In the genomic region with DNA sequence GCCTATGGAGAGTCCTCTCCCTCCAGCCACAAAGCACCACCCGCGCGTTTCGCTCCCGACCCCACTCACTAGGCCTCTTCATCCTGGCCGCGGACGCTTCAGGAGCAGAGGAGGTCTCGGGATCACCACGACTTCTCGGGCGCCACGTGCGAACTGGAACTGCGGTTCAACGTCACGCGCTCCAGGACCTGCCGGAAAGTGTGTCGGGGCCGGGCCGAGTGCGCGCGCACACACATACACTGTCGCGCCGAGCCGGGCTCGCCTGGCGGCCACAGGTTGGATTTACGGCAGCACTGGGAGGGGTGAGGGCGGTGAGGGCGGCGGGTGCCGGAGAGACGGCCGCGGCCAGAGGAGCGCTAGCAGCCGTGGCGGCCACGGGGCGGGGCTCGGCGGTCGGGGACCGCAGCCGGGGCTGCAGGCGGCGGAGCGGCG, we compare ENCODE assay signal across 7 mouse cellular contexts. TPM values are rescaled to one million over a fixed set of nuclear protein-coding genes. Genes with fewer than 3 reads are reported as not detected.
DNase-seq lines count a peak whose midpoint lies in the region; ATAC-seq lines count a peak whose summit lies in the region.

Gene Pbrm1, plus strand, starts transcription at position 279 of the 432 bp plus-strand sequence.
Gene Gnl3, minus strand, starts transcription at position 293 of the 432 bp plus-strand sequence.

- H3K4me2 ChIP-seq in intestine, embryonic 16.5 days (ENCODE audit: low read depth, low read length) = peak within 1 kb of the TSS; percentile 75
- peak within 1 kb of the TSS; percentile 79 for H3K4me2 ChIP-seq in midbrain, embryonic 11.5 days

- peak within 1 kb of the TSS; percentile 79 for H3K4me3 ChIP-seq in intestine, embryonic 16.5 days (ENCODE audit: low read length)
- peak within 1 kb of the TSS; percentile 83 for H3K4me3 ChIP-seq in midbrain, embryonic 11.5 days (ENCODE audit: low read depth, low read length)

- peaks cover 22% of the 10 kb centered on the region for H3K36me3 ChIP-seq in intestine, embryonic 16.5 days (ENCODE audit: control insufficient read depth, insufficient read depth, low read length)
- H3K36me3 ChIP-seq in midbrain, embryonic 11.5 days (ENCODE audit: control insufficient read depth, insufficient read depth, low read length) = peaks cover 13% of the 10 kb centered on the region; the same call in 1 of the 2 replicates

- intact Hi-C loops in left cerebral cortex, postnatal 36 days (cut with DNase I) = loop anchor here (2.0 to 10.0 kb wide), 2 partner anchors 18 to 176 kb away; partner anchors contain the start of genes Glt8d1 and Spcs1

- H3K9ac ChIP-seq in intestine, embryonic 16.5 days (ENCODE audit: low read depth, low read length) = peak within 1 kb of the TSS; percentile 96
- peak within 1 kb of the TSS; percentile 96 for H3K9ac ChIP-seq in midbrain, embryonic 11.5 days (ENCODE audit: low read length)

- peak; percentile 98 for DNase-seq in adrenal gland, adult 2 months
- peak; percentile 90 for DNase-seq in embryo, embryonic 11.5 days (ENCODE audit: low read depth, low spot score)
- peak; percentile 98 for DNase-seq in gastrocnemius, postnatal 4 days (ENCODE audit: low spot score in 2 of 2)
- DNase-seq in left cerebral cortex, postnatal 36 days (ENCODE audit: low spot score in 2 of 2) = peak; percentile 97 to 99
- peak; percentile 99 for DNase-seq in midbrain, embryonic 11.5 days (ENCODE audit: low spot score, missing footprints)
- peak; percentile 95 for DNase-seq in skeletal muscle tissue, adult 2 months (ENCODE audit: low read depth, low spot score)

- peak; percentile 91 for ATAC-seq in intestine, embryonic 16.5 days
- ATAC-seq in midbrain, embryonic 11.5 days (ENCODE audit: low FRiP score) = peak; percentile 95

- peak within 1 kb of the TSS; percentile 99 for H3K27ac ChIP-seq in intestine, embryonic 16.5 days (ENCODE audit: low read length)
- H3K27ac ChIP-seq in midbrain, embryonic 11.5 days (ENCODE audit: low read depth, low read length) = peak within 1 kb of the TSS; percentile 98

- H3K27me3 ChIP-seq in intestine, embryonic 16.5 days (replicated peaks; ENCODE audit: control insufficient read depth, insufficient read depth, low read length) = no peaks in the 10 kb centered on the region
- H3K27me3 ChIP-seq in midbrain, embryonic 11.5 days (ENCODE audit: control insufficient read depth, insufficient read depth, low read length) = no peaks in the 10 kb centered on the region

- peaks cover 21% of the 10 kb centered on the region for H3K4me1 ChIP-seq in intestine, embryonic 16.5 days (ENCODE audit: control insufficient read depth, insufficient read depth, low read length)
- H3K4me1 ChIP-seq in midbrain, embryonic 11.5 days (ENCODE audit: control insufficient read depth, insufficient read depth, low read length) = peaks cover 14% of the 10 kb centered on the region

- under 1% methylated on average over 44 of the region's 53 CpGs for WGBS in intestine, embryonic 16.5 days
- WGBS in midbrain, embryonic 11.5 days = under 1% methylated on average over 49 of the region's 53 CpGs

- no peaks in the 10 kb centered on the region for H3K9me3 ChIP-seq in intestine, embryonic 16.5 days (ENCODE audit: control insufficient read depth, low read length)
- H3K9me3 ChIP-seq in midbrain, embryonic 11.5 days (ENCODE audit: control insufficient read depth, low read length) = no peaks in the 10 kb centered on the region

RNA-seq across cellular contexts. Expression of gene Pbrm1, which starts in this region (rescaled TPM):
- 10 to 100 TPM; 45.7 to 48.9 TPM for total RNA-seq in adrenal gland, adult 2 months (2021)
- 9.3 and 9.7 TPM in 2 replicates for polyA plus RNA-seq in adrenal gland, adult 2 months (2012; rRNA removed)
- 10 to 100 TPM; 94.3 to 94.4 TPM for total RNA-seq in gastrocnemius, postnatal 4 days (2021)
- polyA plus RNA-seq in intestine, embryonic 16.5 days (2015; fragmentation: Nextera tagmentation; extraction: Ambion mirVana) = 74.1 and 79.2 TPM in 2 replicates
- total RNA-seq in left cerebral cortex, postnatal 36 days (2021) = 10 to 100 TPM; 50.1 to 57.6 TPM
- 134 and 140 TPM in 2 replicates for polyA plus RNA-seq in midbrain, embryonic 11.5 days (2014; fragmentation: Nextera tagmentation; extraction: Ambion mirVana)

RNA-seq across cellular contexts. Expression of gene Gnl3, which starts in this region (rescaled TPM):
- 100 to 1,000 TPM in 1 of 2 experiments, 10 to 100 TPM in 1; 54.3 to 140 TPM for total RNA-seq in adrenal gland, adult 2 months (2021)
- 5.8 and 8.3 TPM in 2 replicates for polyA plus RNA-seq in adrenal gland, adult 2 months (2012; rRNA removed)
- 10 to 100 TPM; 46.4 to 60.3 TPM for total RNA-seq in gastrocnemius, postnatal 4 days (2021)
- polyA plus RNA-seq in intestine, embryonic 16.5 days (2015; fragmentation: Nextera tagmentation; extraction: Ambion mirVana) = 96.5 and 107 TPM in 2 replicates
- total RNA-seq in left cerebral cortex, postnatal 36 days (2021) = 10 to 100 TPM; 41.8 to 53.9 TPM
- polyA plus RNA-seq in midbrain, embryonic 11.5 days (2014; fragmentation: Nextera tagmentation; extraction: Ambion mirVana) = 96.2 and 103 TPM in 2 replicates

Comparison
In these comparisons a context has a peak if more than half of its experiments do, and no peak if none do; other contexts are left out.
1. Peak in every context shown above with its lines: DNase-seq, ATAC-seq, H3K4me3 ChIP-seq and H3K27ac ChIP-seq.
2. RNA of gene Gnl3 (polyA plus RNA-seq): 96.5 to 107 TPM in intestine, embryonic 16.5 days and 96.2 to 103 TPM in midbrain, embryonic 11.5 days; 5.8 to 8.3 TPM in adrenal gland, adult 2 months; every median in the first group is over 10 times any median in the second.